Mouse (Mus musculus): ENCODE results near the gene Arid3a.
"Not testable (repeated sequence)": the region's sequence is repeated elsewhere in the genome, so short reads cannot be mapped to it uniquely, and the experiment has no call there.

DNA sequence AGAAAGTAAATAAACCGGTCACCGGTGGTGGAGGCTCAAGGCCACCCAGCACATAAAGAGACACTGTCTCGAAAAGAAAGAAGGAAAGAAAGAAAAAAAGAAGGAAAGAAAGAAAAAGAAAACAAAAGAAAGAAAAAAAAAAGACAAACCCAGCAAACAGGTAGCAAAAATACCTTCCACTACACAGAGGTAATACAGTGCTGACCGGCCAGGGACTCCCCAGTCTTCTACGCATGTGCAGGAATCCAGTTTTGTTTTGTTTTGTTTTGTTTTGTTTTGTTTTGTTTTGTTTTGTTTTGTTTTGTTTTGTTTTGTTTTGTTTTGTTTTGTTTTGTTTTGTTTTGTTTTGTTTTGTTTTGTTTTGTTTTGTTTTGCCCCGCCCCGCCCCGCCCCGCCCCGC, 32.6 kb downstream of the Arid3a start:
- TF ChIP-seq POLR2A (IDR thresholded peaks at IDR 0.05; ENCODE audit: control insufficient read depth in 1 of 2, insufficient read depth in 1 of 2, low read depth in 1 of 2, low read length in 2 of 2, poor library complexity in 1 of 2); CTCF (IDR thresholded peaks at IDR 0.05 in 2 of 3, conservative IDR thresholded peaks at IDR 0.05 in 1 of 3; ENCODE audit: control insufficient read depth in 1 of 3, insufficient read depth in 1 of 3, low read depth in 2 of 3, low read length in 3 of 3, poor library complexity in 1 of 3, severe bottlenecking in 1 of 3); MAX (IDR thresholded peaks at IDR 0.05; ENCODE audit: low read length); POLR2AphosphoS5 (IDR thresholded peaks at IDR 0.05; ENCODE audit: borderline replicate concordance, low read depth, low read length); ZNF384 (IDR thresholded peaks at IDR 0.05; ENCODE audit: low read depth, low read length); ZC3H11A (IDR thresholded peaks at IDR 0.05; ENCODE audit: low read depth, low read length); EP300 (IDR thresholded peaks at IDR 0.05; ENCODE audit: low read depth in 1 of 2, low read length in 2 of 2); TCF12 (IDR thresholded peaks at IDR 0.05; ENCODE audit: low read depth, low read length): not testable (repeated sequence)
